Mouse (Mus musculus) ES-E14 (cell line): ENCODE measurements around the gene Cldn11. TPM values are rescaled to one million over a fixed set of nuclear protein-coding genes. Genes with fewer than 3 reads are reported as not detected.

Experiments used
- DNase-seq: peaks from one replicate; pipeline ENCODE4 v3.0.0-alpha.2; 2013; ENCODE audit warnings: low read depth, low spot score
- H3K27ac ChIP-seq: 2 replicates; pipeline ENCODE4 v1.5.1; 2012; ENCODE audit warnings: low read depth, mild to moderate bottlenecking, low read length, moderate library complexity, mixed read lengths; ENCODE audit not compliant: poor library complexity, insufficient read depth, severe bottlenecking
- H3K36me3 ChIP-seq: 2 replicates; pipeline ENCODE4 v1.6.1; 2012; ENCODE audit warnings: mild to moderate bottlenecking, low read length, moderate library complexity, mixed read lengths; ENCODE audit not compliant: control insufficient read depth, poor library complexity, insufficient read depth, severe bottlenecking
- H3K4me1 ChIP-seq, 2 experiments: fragments of 150-350 bp in 1 of 2; sonication (generic) in 1 of 2; 2 replicates each; pipeline ENCODE4 v1.6.1; 2012; ENCODE audit warnings: low read length in 2 of 2, mild to moderate bottlenecking in 1 of 2, mixed read lengths in 1 of 2; ENCODE audit not compliant: control insufficient read depth in 2 of 2, insufficient read depth in 2 of 2, poor library complexity in 1 of 2
- H3K4me3 ChIP-seq, 2 experiments: fragments of 150-350 bp in 1 of 2; sonication (generic) in 1 of 2; 2 replicates each; pipeline ENCODE4 v1.5.1; 2012; ENCODE audit warnings: low read length in 2 of 2, low read depth in 1 of 2, mild to moderate bottlenecking in 1 of 2, mixed read lengths in 1 of 2; ENCODE audit not compliant: insufficient read depth in 1 of 2, poor library complexity in 1 of 2, severe bottlenecking in 1 of 2
- H3K9ac ChIP-seq: 2 replicates; pipeline ENCODE4 v1.6.1; 2012; ENCODE audit warnings: low read depth, mild to moderate bottlenecking, low read length, mixed read lengths; ENCODE audit not compliant: poor library complexity, insufficient read depth, severe bottlenecking
- H3K9me3 ChIP-seq: fragments of 150-350 bp; sonication (generic); 2 replicates; pipeline ENCODE4 v1.6.1; 2012; ENCODE audit warnings: low read depth, mild to moderate bottlenecking, low read length; ENCODE audit not compliant: control insufficient read depth, insufficient read depth
- CHD2 ChIP-seq: IDR thresholded peaks from 2 replicates; pipeline ENCODE4 v1.6.1; 2014; ENCODE audit warnings: mild to moderate bottlenecking, low read depth, low read length, inconsistent platforms
- HCFC1 ChIP-seq: IDR thresholded peaks from 2 replicates; pipeline ENCODE4 v1.6.1; 2012; ENCODE audit warnings: low read length, inconsistent platforms, borderline replicate concordance; ENCODE audit not compliant: insufficient read depth
- MAFK ChIP-seq: IDR thresholded peaks from 2 replicates; pipeline ENCODE4 v1.6.1; 2014; ENCODE audit warnings: mild to moderate bottlenecking, low read depth, low read length, inconsistent platforms; ENCODE audit not compliant: insufficient read depth
- ZC3H11A ChIP-seq: IDR thresholded peaks from 2 replicates; pipeline ENCODE4 v1.6.1; 2012; ENCODE audit warnings: low read depth, mild to moderate bottlenecking, inconsistent platforms, low read length, borderline replicate concordance
- ZNF384 ChIP-seq: IDR thresholded peaks from 2 replicates; pipeline ENCODE4 v1.6.1; 2012; ENCODE audit warnings: low read depth, low read length, inconsistent platforms
- in situ Hi-C, 2 experiments: fragments of 600-800 bp; cut with MboI; formaldehyde crosslinking; loops; one replicate each; pipeline ENCODE4 v1.15.1; 2025; ENCODE audit warnings: low sequenced_read_pairs in 2 of 2, inconsistent platforms in 1 of 2; ENCODE audit not compliant: unreplicated experiment in 2 of 2
- total RNA-seq: library from RNA; depleted of rRNA; stranded (reverse); fragments of 300-350 nt; gene quantifications from 2 replicates; pipeline ENCODE4 v1.2.3, GENCODE M21; 2012; rRNA removed

Gene Cldn11
- total RNA-seq, 1 experiment = 0.13 TPM

- in situ Hi-C loops = no loop called here
- Histone ChIP-seq H3K27ac (no peak overlapping the region), H3K4me1 (no peaks in the 10 kb centered on the region), H3K4me3 (no peak overlapping the region), H3K9me3 (no peaks in the 10 kb centered on the region), H3K9ac (no peak overlapping the region), H3K36me3 (no peaks in the 10 kb centered on the region)
- no peak for TF ChIP-seq CHD2
- TF ChIP-seq HCFC1 = no peak
- no peak for TF ChIP-seq MAFK
- TF ChIP-seq ZNF384 = no peak
- TF ChIP-seq ZC3H11A = no peak
- no peak for DNase-seq
Measured at GRCm38 (mm10) chr3:31208458-31208994, 58.8 kb downstream of the Cldn11 start.

GRCm38 (mm10) chr3:31209001-31209400, 59.3 kb downstream of the Cldn11 start:
- in situ Hi-C loops = no loop called here
- no peak overlapping the region for H3K4me3 ChIP-seq

GRCm38 (mm10) chr3:31212205-31213038, 62.7 kb downstream of the Cldn11 start:
- no peak for DNase-seq
- H3K4me3 ChIP-seq = no peak overlapping the region
- H3K27ac ChIP-seq = no peak overlapping the region
- TF ChIP-seq ZC3H11A (no peak), MAFK (no peak), HCFC1 (no peak), ZNF384 (no peak), CHD2 (no peak)
- in situ Hi-C loops = no loop called here
- no peak overlapping the region for H3K9ac ChIP-seq
- no peaks in the 10 kb centered on the region for H3K4me1 ChIP-seq
- H3K36me3 ChIP-seq = no peaks in the 10 kb centered on the region
- H3K9me3 ChIP-seq = no peaks in the 10 kb centered on the region

More at GRCm38 (mm10) chr3:31209001-31209400, 59.3 kb downstream of the Cldn11 start:
- Histone ChIP-seq H3K9me3 (no peaks in the 10 kb centered on the region), H3K9ac (no peak overlapping the region), H3K36me3 (no peaks in the 10 kb centered on the region), H3K27ac (no peak overlapping the region), H3K4me1 (no peaks in the 10 kb centered on the region)
- TF ChIP-seq HCFC1 (no peak), MAFK (no peak), ZNF384 (no peak), CHD2 (no peak), ZC3H11A (no peak)
- no peak for DNase-seq

GRCm38 (mm10) chr3:31213802-31214201, 64.1 kb downstream of the Cldn11 start:
- no peak for DNase-seq
- H3K4me1 ChIP-seq = no peaks in the 10 kb centered on the region
- no peaks in the 10 kb centered on the region for H3K9me3 ChIP-seq
- no peak overlapping the region for H3K27ac ChIP-seq
- in situ Hi-C loops = no loop called here
- H3K36me3 ChIP-seq = no peaks in the 10 kb centered on the region
- TF ChIP-seq HCFC1 = no peak
- TF ChIP-seq ZC3H11A = no peak
- no peak for TF ChIP-seq MAFK
- no peak for TF ChIP-seq ZNF384
- no peak for TF ChIP-seq CHD2
- H3K9ac ChIP-seq = no peak overlapping the region
- no peak overlapping the region for H3K4me3 ChIP-seq

Other genes starting within 250 kb of the Cldn11 start
- 7.1 and 7.9 TPM in 2 replicates for gene Phc3, start 180.5 kb upstream of the Cldn11 start, total RNA-seq
- 95.2 and 107 TPM in 2 replicates for gene Prkci, start 154.2 kb upstream of the Cldn11 start, total RNA-seq
- 68.9 and 92.2 TPM in 2 replicates for gene Skil, start 54.9 kb upstream of the Cldn11 start, total RNA-seq
- 0.18 and 0.26 TPM in 2 replicates for gene Slc7a14, start 160.5 kb downstream of the Cldn11 start, total RNA-seq